10 mouse cellular contexts compared by ENCODE assay signal in the genomic region with DNA sequence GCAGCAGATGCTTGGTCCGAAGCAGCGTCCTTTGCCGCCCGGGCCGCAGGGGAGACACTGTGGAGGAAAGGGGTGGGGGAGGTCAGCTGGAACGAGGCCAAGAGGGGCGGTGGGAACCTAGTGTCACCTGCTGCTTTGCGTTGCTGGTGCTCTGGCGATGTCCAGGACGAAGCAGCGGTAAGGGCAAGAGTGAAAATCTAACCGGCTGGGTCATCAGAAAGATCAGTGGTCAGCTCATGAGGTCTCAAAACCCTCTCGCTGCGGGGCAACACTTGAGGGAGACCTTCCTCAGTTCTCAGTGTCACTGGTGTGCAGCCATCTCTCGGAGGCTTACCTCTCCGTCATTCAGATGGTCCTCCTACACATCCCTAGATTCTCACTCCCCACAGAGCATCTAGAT. TPM values are rescaled to one million over a fixed set of nuclear protein-coding genes. Genes with fewer than 3 reads are reported as not detected.
DNase-seq lines count a peak whose midpoint lies in the region; ATAC-seq and TF ChIP-seq lines count a peak whose summit lies in the region.
"Had no signal": no experiment of that assay in that cellular context is flagged by ENCODE, and none has a peak within 500 bp of the region (broad histone marks: within the 10 kb centered on the region; RNA-seq: fewer than 3 reads in every experiment).

No protein-coding gene starts in this region.

- peaks cover 9 to 28% of the 10 kb centered on the region in 2 experiments; a peak in 3 of 4 replicates for H3K4me1 ChIP-seq in heart, embryonic 14.5 days (ENCODE audit: control insufficient read depth in 2 of 2, insufficient read depth in 2 of 2, low read length in 2 of 2)
- H3K4me1 ChIP-seq in embryonic facial prominence, embryonic 11.5 days (ENCODE audit: control insufficient read depth, insufficient read depth, low read length), result peaks cover 6% of the 10 kb centered on the region; the same call in 1 of the 2 replicates
- H3K4me1 ChIP-seq in hindbrain, postnatal 0 days (ENCODE audit: insufficient read depth, low read length), result peaks cover 13% of the 10 kb centered on the region
- 0 out of 2 replicates have a peak, but pooled peaks cover 13% of the 10 kb centered on the region for H3K4me1 ChIP-seq in midbrain, postnatal 0 days (ENCODE audit: insufficient read depth, low read length)

- H3K36me3 ChIP-seq in heart, embryonic 14.5 days (ENCODE audit: control insufficient read depth, insufficient read depth, low read length), result no peaks in the 10 kb centered on the region
- no peaks in the 10 kb centered on the region for H3K36me3 ChIP-seq in embryonic facial prominence, embryonic 11.5 days (replicated peaks; ENCODE audit: control insufficient read depth, insufficient read depth, low read depth, low read length)
- no peaks in the 10 kb centered on the region for H3K36me3 ChIP-seq in hindbrain, postnatal 0 days (ENCODE audit: insufficient read depth, low read length)
- no peaks in the 10 kb centered on the region for H3K36me3 ChIP-seq in midbrain, postnatal 0 days (ENCODE audit: insufficient read depth, low read length)

- 4% methylated on average over 16 of the region's 16 CpGs for WGBS in heart, embryonic 14.5 days
- 2% methylated on average over 15 of the region's 16 CpGs for whole genome bisulfite sequencing in embryonic facial prominence, embryonic 11.5 days
- WGBS in hindbrain, postnatal 0 days, result 5% methylated on average over 16 of the region's 16 CpGs
- under 1% methylated on average over 16 of the region's 16 CpGs for WGBS in midbrain, postnatal 0 days

- ATAC-seq in heart, embryonic 14.5 days (ENCODE audit: insufficient number of reproducible peaks, insufficient read depth, low FRiP score, low read depth), result no peak
- no peak for ATAC-seq in embryonic facial prominence, embryonic 11.5 days (replicated peaks; ENCODE audit: insufficient number of reproducible peaks, low FRiP score, low TSS enrichment, low read depth)
- no peak for ATAC-seq in hindbrain, postnatal 0 days
- ATAC-seq in midbrain, postnatal 0 days (ENCODE audit: low FRiP score), result no peak

- H3K9ac ChIP-seq in heart, embryonic 14.5 days (ENCODE audit: low read length), result 0 out of 2 replicates have a peak overlapping the region, but pooled peaks have one; percentile 55
- no peak overlapping the region for H3K9ac ChIP-seq in embryonic facial prominence, embryonic 11.5 days (replicated peaks; ENCODE audit: low read length)
- 0 out of 2 replicates have a peak overlapping the region, but pooled peaks have one; percentile 33 for H3K9ac ChIP-seq in hindbrain, postnatal 0 days (replicated peaks; ENCODE audit: low read length)
- H3K9ac ChIP-seq in midbrain, postnatal 0 days (replicated peaks; ENCODE audit: low read length, poor library complexity, severe bottlenecking), result 0 out of 2 replicates have a peak overlapping the region, but pooled peaks have one; percentile 33

- peaks cover 5% of the 10 kb centered on the region; the same call in 1 of the 2 replicates for H3K9me3 ChIP-seq in heart, embryonic 14.5 days (ENCODE audit: control insufficient read depth, low read length)
- no peaks in the 10 kb centered on the region for H3K9me3 ChIP-seq in embryonic facial prominence, embryonic 11.5 days (replicated peaks; ENCODE audit: control insufficient read depth, low read length)
- H3K9me3 ChIP-seq in hindbrain, postnatal 0 days (ENCODE audit: low read length), result no peaks in the 10 kb centered on the region
- H3K9me3 ChIP-seq in midbrain, postnatal 0 days (ENCODE audit: low read length), result no peaks in the 10 kb centered on the region

- no peak for TF ChIP-seq CTCF in hindbrain, postnatal 0 days (IDR thresholded peaks at IDR 0.05; ENCODE audit: low read depth)
- no peak for TF ChIP-seq CTCF in midbrain, postnatal 0 days (IDR thresholded peaks at IDR 0.05)

- intact Hi-C loops in gastrocnemius, postnatal 14 days (cut with DNase I; ENCODE audit: low total_unique reads), result no loop called here

- no peak overlapping the region for H3K27ac ChIP-seq in heart, embryonic 14.5 days (replicated peaks in 1 of 2; ENCODE audit: control insufficient read depth in 1 of 2, insufficient read depth in 1 of 2, low read depth in 2 of 2, low read length in 2 of 2)
- H3K27ac ChIP-seq in embryonic facial prominence, embryonic 11.5 days (replicated peaks; ENCODE audit: low read depth, low read length), result no peak overlapping the region
- no peak overlapping the region for H3K27ac ChIP-seq in hindbrain, postnatal 0 days
- H3K27ac ChIP-seq in midbrain, postnatal 0 days (ENCODE audit: low read depth, low read length), result no peak overlapping the region

- H3K4me2 ChIP-seq in heart, embryonic 14.5 days (ENCODE audit: low read length), result peak overlapping the region; percentile 70
- peak overlapping the region; percentile 34 for H3K4me2 ChIP-seq in embryonic facial prominence, embryonic 11.5 days (ENCODE audit: low read depth, low read length)
- H3K4me2 ChIP-seq in hindbrain, postnatal 0 days (ENCODE audit: low read depth, low read length), result peak overlapping the region; percentile 49
- H3K4me2 ChIP-seq in midbrain, postnatal 0 days (ENCODE audit: low read depth, low read length, poor library complexity, severe bottlenecking), result peak overlapping the region; percentile 48

- H3K27me3 ChIP-seq in heart, embryonic 14.5 days (ENCODE audit: control insufficient read depth, insufficient read depth, low read length), result peaks cover 70% of the 10 kb centered on the region
- peaks cover 62% of the 10 kb centered on the region for H3K27me3 ChIP-seq in embryonic facial prominence, embryonic 11.5 days (ENCODE audit: control insufficient read depth, insufficient read depth, low read length)
- H3K27me3 ChIP-seq in hindbrain, postnatal 0 days (ENCODE audit: insufficient read depth, low read length), result peaks cover 47% of the 10 kb centered on the region
- H3K27me3 ChIP-seq in midbrain, postnatal 0 days (ENCODE audit: insufficient read depth, low read length), result peaks cover 60% of the 10 kb centered on the region

- peak overlapping the region; percentile 30 to 40; a peak in 2 of 4 replicates for H3K4me3 ChIP-seq in heart, embryonic 14.5 days (ENCODE audit: control insufficient read depth in 1 of 2, insufficient read depth in 1 of 2, low read depth in 1 of 2, low read length in 2 of 2)
- H3K4me3 ChIP-seq in embryonic facial prominence, embryonic 11.5 days (ENCODE audit: low read depth, low read length), result peak overlapping the region; percentile 21
- peak overlapping the region; percentile 27 for H3K4me3 ChIP-seq in hindbrain, postnatal 0 days (ENCODE audit: low read length)
- peak overlapping the region; percentile 28 for H3K4me3 ChIP-seq in midbrain, postnatal 0 days (ENCODE audit: low read depth, low read length)

- no peak for DNase-seq in heart, adult 11 months
- DNase-seq in embryonic facial prominence, embryonic 11.5 days (ENCODE audit: low spot score), result no peak
- no peak for DNase-seq in hindbrain, postnatal 0 days (ENCODE audit: low spot score)
- no peak for DNase-seq in midbrain, postnatal 0 days (ENCODE audit: low spot score)
- no peak for DNase-seq in gastrocnemius, postnatal 4 days (ENCODE audit: low spot score in 2 of 2)
- DNase-seq in testis, postnatal 10 days (ENCODE audit: low spot score), result no peak
- DNase-seq in gastrocnemius, postnatal 14 days, result no peak
- DNase-seq: kidney, adult 18-20 months had no signal

RNA-seq across cellular contexts. Expression of a gene that starts 1.2 kb away (rescaled TPM):
- polyA plus RNA-seq in heart, embryonic 14.5 days (2014; fragmentation: Nextera tagmentation; extraction: Ambion mirVana), result not detected in 2 replicates
- not detected in 2 replicates for polyA plus RNA-seq in embryonic facial prominence, embryonic 11.5 days (2014; fragmentation: Nextera tagmentation; extraction: Ambion mirVana)
- total RNA-seq in hindbrain, postnatal 0 days (2014; rRNA removed), result 0.78 and 1.5 TPM in 2 replicates
- 0.45 and 0.73 TPM in 2 replicates for polyA plus RNA-seq in hindbrain, postnatal 0 days (2015; fragmentation: Nextera tagmentation; extraction: Ambion mirVana)
- 10.7 and 12.2 TPM in 2 replicates for total RNA-seq in midbrain, postnatal 0 days (2014; rRNA removed)
- polyA plus RNA-seq in midbrain, postnatal 0 days (2015; fragmentation: Nextera tagmentation; extraction: Ambion mirVana), result 145 and 317 TPM in 2 replicates
- total RNA-seq in gastrocnemius, postnatal 4 days (2021), result not detected
- total RNA-seq in gastrocnemius, postnatal 14 days (2021), result not detected
- total RNA-seq: adrenal gland, postnatal 4 days had no signal

RNA-seq across cellular contexts. Expression of a gene that starts 5.2 kb away (rescaled TPM):
- not detected in 2 replicates for polyA plus RNA-seq in heart, embryonic 14.5 days (2014; fragmentation: Nextera tagmentation; extraction: Ambion mirVana)
- not detected in 2 replicates for polyA plus RNA-seq in embryonic facial prominence, embryonic 11.5 days (2014; fragmentation: Nextera tagmentation; extraction: Ambion mirVana)
- 4.9 TPM in 1 of 2 replicates, not detected in the other for total RNA-seq in hindbrain, postnatal 0 days (2014; rRNA removed)
- polyA plus RNA-seq in hindbrain, postnatal 0 days (2015; fragmentation: Nextera tagmentation; extraction: Ambion mirVana), result not detected in 2 replicates
- total RNA-seq in midbrain, postnatal 0 days (2014; rRNA removed), result 0.94 and 2.5 TPM in 2 replicates
- polyA plus RNA-seq in midbrain, postnatal 0 days (2015; fragmentation: Nextera tagmentation; extraction: Ambion mirVana), result 5.0 and 24.0 TPM in 2 replicates
- not detected for total RNA-seq in gastrocnemius, postnatal 4 days (2021)
- total RNA-seq in gastrocnemius, postnatal 14 days (2021), result not detected
- total RNA-seq: adrenal gland, postnatal 4 days had no signal

RNA-seq across cellular contexts. Expression of a gene that starts 17.7 kb away (rescaled TPM):
- polyA plus RNA-seq in heart, embryonic 14.5 days (2014; fragmentation: Nextera tagmentation; extraction: Ambion mirVana), result 72.4 and 75.3 TPM in 2 replicates
- polyA plus RNA-seq in embryonic facial prominence, embryonic 11.5 days (2014; fragmentation: Nextera tagmentation; extraction: Ambion mirVana), result 77.4 and 83.0 TPM in 2 replicates
- total RNA-seq in hindbrain, postnatal 0 days (2014; rRNA removed), result 67.7 and 75.4 TPM in 2 replicates
- 115 and 120 TPM in 2 replicates for polyA plus RNA-seq in hindbrain, postnatal 0 days (2015; fragmentation: Nextera tagmentation; extraction: Ambion mirVana)
- total RNA-seq in midbrain, postnatal 0 days (2014; rRNA removed), result 54.7 and 60.5 TPM in 2 replicates
- 128 and 131 TPM in 2 replicates for polyA plus RNA-seq in midbrain, postnatal 0 days (2015; fragmentation: Nextera tagmentation; extraction: Ambion mirVana)
- total RNA-seq in gastrocnemius, postnatal 4 days (2021), result 10 to 100 TPM; 51.9 to 60.9 TPM
- 10 to 100 TPM; 41.6 to 47.5 TPM for total RNA-seq in gastrocnemius, postnatal 14 days (2021)

RNA-seq across cellular contexts. Expression of a gene that starts 48.6 kb away (rescaled TPM):
- 14.9 and 15.1 TPM in 2 replicates for polyA plus RNA-seq in heart, embryonic 14.5 days (2014; fragmentation: Nextera tagmentation; extraction: Ambion mirVana)
- 23.8 and 24.7 TPM in 2 replicates for polyA plus RNA-seq in embryonic facial prominence, embryonic 11.5 days (2014; fragmentation: Nextera tagmentation; extraction: Ambion mirVana)
- total RNA-seq in hindbrain, postnatal 0 days (2014; rRNA removed), result 7.0 and 7.9 TPM in 2 replicates
- polyA plus RNA-seq in hindbrain, postnatal 0 days (2015; fragmentation: Nextera tagmentation; extraction: Ambion mirVana), result 6.0 and 6.6 TPM in 2 replicates
- 7.9 and 8.4 TPM in 2 replicates for total RNA-seq in midbrain, postnatal 0 days (2014; rRNA removed)
- polyA plus RNA-seq in midbrain, postnatal 0 days (2015; fragmentation: Nextera tagmentation; extraction: Ambion mirVana), result 5.9 and 7.4 TPM in 2 replicates
- 1 to 10 TPM; 7.3 to 8.2 TPM for total RNA-seq in gastrocnemius, postnatal 4 days (2021)
- 1 to 10 TPM; 5.4 to 6.1 TPM for total RNA-seq in gastrocnemius, postnatal 14 days (2021)

RNA-seq across cellular contexts. Expression of a gene that starts 48.6 kb away (rescaled TPM):
- 6.9 and 7.5 TPM in 2 replicates for polyA plus RNA-seq in heart, embryonic 14.5 days (2014; fragmentation: Nextera tagmentation; extraction: Ambion mirVana)
- polyA plus RNA-seq in embryonic facial prominence, embryonic 11.5 days (2014; fragmentation: Nextera tagmentation; extraction: Ambion mirVana), result 19.8 and 19.9 TPM in 2 replicates
- 6.8 TPM in 2 replicates for total RNA-seq in hindbrain, postnatal 0 days (2014; rRNA removed)
- 5.9 and 6.2 TPM in 2 replicates for polyA plus RNA-seq in hindbrain, postnatal 0 days (2015; fragmentation: Nextera tagmentation; extraction: Ambion mirVana)
- 6.0 and 6.8 TPM in 2 replicates for total RNA-seq in midbrain, postnatal 0 days (2014; rRNA removed)
- 5.1 and 5.5 TPM in 2 replicates for polyA plus RNA-seq in midbrain, postnatal 0 days (2015; fragmentation: Nextera tagmentation; extraction: Ambion mirVana)
- total RNA-seq in gastrocnemius, postnatal 4 days (2021), result 1 to 10 TPM; 5.9 TPM
- 1 to 10 TPM; 3.8 to 5.2 TPM for total RNA-seq in gastrocnemius, postnatal 14 days (2021)
